Mouse (Mus musculus): ENCODE measurements at regions not wholly inside any gene's neighbourhood (a gene's known extent, or its start where the extent isn't known, plus 50 kb on each side); places are given as distances from the start of the nearest gene placed in this dataset.

GRCm38 (mm10) chr16:12753181-12753580 is 356.3 kb upstream of the Ercc4 start:
- TF ChIP-seq EP300 (IDR thresholded peaks at IDR 0.05; ENCODE audit: low read depth) (no peak), CTCF (IDR thresholded peaks at IDR 0.05; ENCODE audit: low read depth) (no peak)
